Mouse (Mus musculus): ENCODE measurements around the gene Xpnpep1. TPM values are rescaled to one million over a fixed set of nuclear protein-coding genes. Genes with fewer than 3 reads are reported as not detected.
A peak's percentile ranks its signal among the peaks of the same experiment; 100 is the strongest.

Xpnpep1 gene
- polyA plus RNA-seq, 1 experiment from 2014 or later: 120 TPM

DNA sequence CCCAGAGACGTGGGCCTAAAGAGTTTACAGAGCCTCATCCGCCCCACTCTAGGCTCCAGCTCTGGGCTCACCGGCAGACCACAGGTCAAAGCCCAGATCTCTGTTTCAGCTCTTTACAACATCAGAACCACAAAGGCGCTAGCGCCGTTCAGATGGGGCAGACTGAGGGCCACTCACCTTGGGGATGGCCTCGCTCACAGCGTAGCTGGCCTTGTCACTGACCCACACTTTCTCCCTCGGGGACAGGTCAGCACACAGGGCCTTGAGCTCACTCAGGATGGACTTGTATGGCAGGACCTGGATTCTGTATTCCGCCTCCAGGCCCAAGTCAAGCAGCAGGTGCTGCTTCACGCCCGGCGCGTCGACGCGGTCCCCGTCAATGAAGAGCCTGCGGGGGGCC, 34.0 kb downstream of the Xpnpep1 start:
- H3K4me1 ChIP-seq: 0 out of 2 replicates have a peak, but pooled peaks cover 3% of the 10 kb centered on the region
- ATAC-seq: no peak
- H3K4me3 ChIP-seq: no peak overlapping the region
- no peaks in the 10 kb centered on the region for H3K27me3 ChIP-seq
- H3K4me2 ChIP-seq: no peak overlapping the region
- no peak overlapping the region for H3K9ac ChIP-seq
- no peaks in the 10 kb centered on the region for H3K9me3 ChIP-seq (replicated peaks)
- 95% methylated on average over 19 of the region's 19 CpGs for WGBS
- H3K36me3 ChIP-seq (ENCODE audit: poor library complexity, severe bottlenecking): peaks cover 83% of the 10 kb centered on the region
- no peak overlapping the region for H3K27ac ChIP-seq

DNA sequence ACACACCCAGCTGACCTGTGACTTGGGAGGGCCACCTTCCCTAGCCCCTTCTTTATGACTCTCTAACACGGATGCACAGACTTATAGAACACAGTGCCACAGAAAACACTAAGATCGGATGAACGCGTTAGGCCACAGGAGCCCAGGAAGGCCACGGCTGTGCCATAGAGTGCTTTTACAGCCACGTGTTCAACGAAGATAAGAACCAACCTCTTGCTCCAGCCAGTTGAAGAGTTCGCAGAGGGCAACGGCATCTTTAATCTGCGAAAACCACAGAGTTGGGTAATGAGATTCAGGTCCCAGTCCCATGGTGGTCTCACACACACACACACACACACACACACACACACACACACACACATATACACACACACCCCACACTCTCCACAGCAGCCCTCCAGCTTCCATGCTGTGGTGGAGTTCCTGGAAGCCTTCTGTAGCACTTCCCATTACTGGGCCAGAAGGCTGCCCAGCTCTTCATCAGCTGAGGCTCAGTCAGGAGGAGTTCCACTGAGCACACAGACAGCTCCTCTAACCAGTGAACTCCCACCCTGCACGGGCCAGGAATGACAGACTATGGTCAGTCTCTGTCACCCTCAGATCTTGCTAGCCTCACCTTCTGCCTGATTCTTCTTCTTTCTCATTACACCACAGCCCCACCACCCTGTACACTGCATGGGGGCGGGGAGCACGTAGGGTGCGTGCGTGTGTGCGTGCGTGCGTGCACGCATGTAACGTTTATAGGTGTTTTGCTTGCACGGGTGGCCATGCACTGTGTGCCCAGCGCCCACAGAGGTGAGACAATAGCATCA, 36.3 kb downstream of the Xpnpep1 start:
- H3K36me3 ChIP-seq (ENCODE audit: poor library complexity, severe bottlenecking): peaks cover 85% of the 10 kb centered on the region
- no peaks in the 10 kb centered on the region for H3K27me3 ChIP-seq
- H3K9me3 ChIP-seq (replicated peaks): no peaks in the 10 kb centered on the region
- H3K27ac ChIP-seq: no peak overlapping the region
- no peak for ATAC-seq
- WGBS: 94% methylated on average over 22 of the region's 22 CpGs
- H3K4me3 ChIP-seq: no peak overlapping the region
- H3K9ac ChIP-seq: no peak overlapping the region
- no peak overlapping the region for H3K4me2 ChIP-seq
- 0 out of 2 replicates have a peak, but pooled peaks cover 3% of the 10 kb centered on the region for H3K4me1 ChIP-seq

DNA sequence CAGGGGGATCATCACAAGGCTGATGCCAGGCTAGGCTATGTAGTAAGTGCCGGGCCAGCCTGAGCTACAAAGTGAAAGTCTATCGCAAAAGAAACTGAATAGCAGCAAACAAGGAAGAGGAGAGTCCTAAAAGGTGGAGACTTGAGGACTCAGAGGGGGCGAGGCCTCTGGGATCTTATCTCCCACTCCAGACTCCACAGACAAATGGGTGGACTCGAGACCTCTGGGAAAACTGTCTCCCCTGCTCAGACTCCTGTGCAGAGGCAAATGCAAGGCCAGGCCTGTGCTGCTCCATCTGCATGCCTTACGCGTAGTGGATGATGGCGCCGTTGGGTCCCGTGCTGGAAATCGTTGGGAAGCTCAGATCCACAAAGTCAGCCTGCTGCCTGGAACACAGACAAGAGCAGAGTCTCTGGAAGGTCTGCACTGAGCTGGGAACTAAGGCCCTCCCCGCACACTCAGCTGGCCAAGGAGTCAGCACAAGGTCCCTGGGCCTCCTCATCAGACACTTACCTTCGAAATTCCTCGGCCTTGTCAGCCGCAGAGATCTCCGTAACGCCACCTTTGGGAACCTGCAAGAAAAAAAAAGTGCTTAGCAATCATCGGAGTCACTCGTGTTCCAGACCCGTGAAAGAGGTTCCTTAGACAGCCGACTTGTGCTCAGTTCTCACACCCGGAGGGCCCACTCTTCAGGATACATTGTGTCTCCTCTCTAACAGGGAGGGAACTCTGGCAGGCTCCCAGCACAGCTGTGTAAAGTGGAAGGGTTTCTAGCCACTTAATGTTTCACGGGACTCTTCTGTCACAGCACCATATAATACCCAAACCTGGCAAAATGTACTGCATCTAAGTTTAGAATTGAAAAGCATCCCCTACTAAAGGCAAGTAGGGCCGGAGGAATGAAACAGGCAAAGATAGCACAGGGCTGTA, 37.6 kb downstream of the Xpnpep1 start:
- peaks cover 96% of the 10 kb centered on the region for H3K36me3 ChIP-seq (ENCODE audit: poor library complexity, severe bottlenecking)
- no peak for ATAC-seq
- H3K4me3 ChIP-seq: no peak overlapping the region
- no peaks in the 10 kb centered on the region for H3K27me3 ChIP-seq
- WGBS: 94% methylated on average over 23 of the region's 23 CpGs
- H3K4me2 ChIP-seq: no peak overlapping the region
- no peak overlapping the region for H3K9ac ChIP-seq
- no peak overlapping the region for H3K27ac ChIP-seq
- no peaks in the 10 kb centered on the region for H3K4me1 ChIP-seq
- no peaks in the 10 kb centered on the region for H3K9me3 ChIP-seq (replicated peaks)

DNA sequence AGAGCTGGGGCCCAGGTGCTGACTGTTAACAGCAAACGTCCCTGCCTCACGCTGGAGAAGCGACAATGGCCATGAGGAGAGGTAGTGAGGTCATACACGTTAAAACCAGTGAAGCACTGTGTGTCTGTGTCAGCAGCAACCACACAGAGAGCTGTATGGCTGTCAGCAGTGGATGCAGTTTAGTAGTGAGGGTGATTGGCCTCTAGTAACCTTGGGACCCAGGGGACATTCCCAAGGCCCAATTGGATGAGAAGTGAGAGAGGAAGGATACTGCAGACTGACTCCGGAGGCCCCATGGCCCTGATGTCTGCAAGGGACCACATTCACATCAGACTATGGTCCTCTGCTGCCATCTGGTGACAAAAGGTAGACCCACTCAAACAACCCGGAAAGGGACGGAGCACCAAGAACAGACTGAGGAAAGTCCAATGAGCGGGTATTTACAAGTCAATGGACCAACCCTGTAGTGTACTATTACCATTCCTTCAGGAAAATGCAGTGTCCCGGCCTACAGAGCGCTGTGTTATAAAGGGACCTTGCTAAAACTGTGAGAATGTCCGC, 47.1 kb downstream of the Xpnpep1 start:
- Histone ChIP-seq H3K4me3 (no peak overlapping the region), H3K9ac (no peak overlapping the region), H3K27ac (no peak overlapping the region), H3K4me1 (no peaks in the 10 kb centered on the region), H3K4me2 (no peak overlapping the region), H3K9me3 (replicated peaks) (no peaks in the 10 kb centered on the region), H3K36me3 (ENCODE audit: poor library complexity, severe bottlenecking) (peaks cover 67% of the 10 kb centered on the region), H3K27me3 (no peaks in the 10 kb centered on the region)
- WGBS: 76% methylated on average over 11 of the region's 11 CpGs
- ATAC-seq: peak; percentile 85

DNA sequence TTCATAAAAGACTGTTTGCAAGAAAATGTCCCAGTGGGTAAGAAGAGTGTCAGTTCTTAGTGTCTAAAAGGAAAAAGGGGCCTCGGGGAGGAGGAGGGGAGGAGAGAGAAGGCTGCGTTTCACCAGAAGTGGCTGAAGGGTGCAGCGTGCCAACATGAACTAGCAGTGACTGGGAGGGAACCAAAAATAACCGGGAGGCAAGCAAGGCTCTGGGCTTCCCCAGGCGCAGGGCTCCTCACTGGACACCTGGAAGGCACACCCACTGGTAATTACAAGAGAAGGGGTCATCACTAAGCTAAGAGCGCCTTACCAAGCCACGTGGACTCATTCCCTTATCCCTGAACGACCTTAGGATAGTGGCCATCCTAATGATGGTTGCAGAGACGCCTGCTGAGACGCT, 48.1 kb downstream of the Xpnpep1 start:
- no peak overlapping the region for H3K27ac ChIP-seq
- H3K36me3 ChIP-seq (ENCODE audit: poor library complexity, severe bottlenecking): peaks cover 57% of the 10 kb centered on the region
- no peak overlapping the region for H3K9ac ChIP-seq
- no peak for ATAC-seq
- H3K4me3 ChIP-seq: no peak overlapping the region
- H3K4me2 ChIP-seq: no peak overlapping the region
- H3K4me1 ChIP-seq: no peaks in the 10 kb centered on the region
- WGBS: 88% methylated on average over 10 of the region's 10 CpGs
- H3K9me3 ChIP-seq (replicated peaks): no peaks in the 10 kb centered on the region
- H3K27me3 ChIP-seq: no peaks in the 10 kb centered on the region

- no peak overlapping the region for H3K9ac ChIP-seq
- H3K9me3 ChIP-seq (replicated peaks): no peaks in the 10 kb centered on the region
- no peaks in the 10 kb centered on the region for H3K27me3 ChIP-seq
- H3K4me1 ChIP-seq: peaks cover 3% of the 10 kb centered on the region; the same call in 1 of the 2 replicates
- no peak for ATAC-seq
- no peak overlapping the region for H3K27ac ChIP-seq
- H3K4me2 ChIP-seq: no peak overlapping the region
- whole genome bisulfite sequencing: 84% methylated on average over 12 of the region's 12 CpGs
- H3K4me3 ChIP-seq: no peak overlapping the region
- no peaks in the 10 kb centered on the region for H3K36me3 ChIP-seq (ENCODE audit: poor library complexity, severe bottlenecking)
These were observed 60.8 kb downstream of the Xpnpep1 start for GRCm38 (mm10) chr19:52979020-52979711.

- Histone ChIP-seq H3K4me2 (no peak overlapping the region), H3K36me3 (ENCODE audit: poor library complexity, severe bottlenecking) (no peaks in the 10 kb centered on the region), H3K9me3 (replicated peaks) (no peaks in the 10 kb centered on the region; the same call in 1 of the 2 replicates), H3K4me3 (no peak overlapping the region), H3K27ac (no peak overlapping the region), H3K4me1 (peaks cover 3% of the 10 kb centered on the region; the same call in 1 of the 2 replicates), H3K9ac (no peak overlapping the region), H3K27me3 (no peaks in the 10 kb centered on the region)
- ATAC-seq: peak; percentile 78
- 48% methylated on average over 15 of the region's 15 CpGs for WGBS
These were observed 64.3 kb downstream of the Xpnpep1 start for GRCm38 (mm10) chr19:52975564-52976185.

DNA sequence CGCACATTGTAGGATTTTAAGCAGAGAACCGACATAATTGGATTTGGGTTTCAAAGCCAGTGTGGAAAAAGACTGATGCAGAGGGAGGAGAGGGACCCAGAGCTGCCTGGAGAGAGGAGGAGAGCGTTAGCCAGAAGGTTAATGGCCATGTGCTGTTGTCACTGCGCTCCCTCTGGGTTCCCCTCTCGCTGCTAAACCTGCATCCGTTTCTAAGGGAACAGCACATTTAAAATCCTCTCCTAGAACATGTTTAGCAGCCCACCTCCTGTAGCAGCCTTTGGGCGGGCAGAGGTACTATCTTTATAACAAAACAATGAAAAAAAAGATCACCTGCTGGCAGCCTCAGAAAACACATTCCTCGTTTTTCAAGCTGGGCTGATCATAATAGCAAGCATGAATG, 73.7 kb downstream of the Xpnpep1 start:
- no peaks in the 10 kb centered on the region for H3K4me1 ChIP-seq
- H3K36me3 ChIP-seq (ENCODE audit: poor library complexity, severe bottlenecking): no peaks in the 10 kb centered on the region
- 18% methylated on average over 8 of the region's 8 CpGs for WGBS
- no peak overlapping the region for H3K9ac ChIP-seq
- H3K4me3 ChIP-seq: no peak overlapping the region
- no peaks in the 10 kb centered on the region for H3K27me3 ChIP-seq
- H3K27ac ChIP-seq: no peak overlapping the region
- no peaks in the 10 kb centered on the region for H3K9me3 ChIP-seq (replicated peaks)
- H3K4me2 ChIP-seq: no peak overlapping the region
- ATAC-seq: no peak

- no peak overlapping the region for H3K4me2 ChIP-seq
- H3K9me3 ChIP-seq (replicated peaks): no peaks in the 10 kb centered on the region
- no peaks in the 10 kb centered on the region for H3K27me3 ChIP-seq
- H3K9ac ChIP-seq: no peak overlapping the region
- no peaks in the 10 kb centered on the region for H3K4me1 ChIP-seq
- H3K36me3 ChIP-seq (ENCODE audit: poor library complexity, severe bottlenecking): no peaks in the 10 kb centered on the region
- no peak overlapping the region for H3K27ac ChIP-seq
- no peak for ATAC-seq
- no peak overlapping the region for H3K4me3 ChIP-seq
- WGBS: 87% methylated on average over 2 of the region's 2 CpGs
These were observed 77.3 kb downstream of the Xpnpep1 start for GRCm38 (mm10) chr19:52962745-52963144.

- WGBS: 12% methylated on average over 25 of the region's 25 CpGs
- Histone ChIP-seq H3K36me3 (ENCODE audit: poor library complexity, severe bottlenecking) (no peaks in the 10 kb centered on the region), H3K27me3 (no peaks in the 10 kb centered on the region), H3K4me3 (peak overlapping the region; percentile 19), H3K9me3 (replicated peaks) (no peaks in the 10 kb centered on the region), H3K9ac (peak overlapping the region; percentile 5; the same call in 1 of the 2 replicates), H3K27ac (no peak overlapping the region), H3K4me2 (peak overlapping the region; percentile 51), H3K4me1 (0 out of 2 replicates have a peak, but pooled peaks cover 4% of the 10 kb centered on the region)
- peak; percentile 76 for ATAC-seq
These were observed 117.1 kb downstream of the Xpnpep1 start for GRCm38 (mm10) chr19:52922678-52923495.

Data from forebrain, embryonic 13.5 days (tissue).